Mouse (Mus musculus): ENCODE results near the gene Cmklr1. TPM values are rescaled to one million over a fixed set of nuclear protein-coding genes. Genes with fewer than 3 reads are reported as not detected.

The Cmklr1 gene
- total RNA-seq, 2 experiments from 2014 or later, result 3.6 to 4.1 TPM

DNA sequence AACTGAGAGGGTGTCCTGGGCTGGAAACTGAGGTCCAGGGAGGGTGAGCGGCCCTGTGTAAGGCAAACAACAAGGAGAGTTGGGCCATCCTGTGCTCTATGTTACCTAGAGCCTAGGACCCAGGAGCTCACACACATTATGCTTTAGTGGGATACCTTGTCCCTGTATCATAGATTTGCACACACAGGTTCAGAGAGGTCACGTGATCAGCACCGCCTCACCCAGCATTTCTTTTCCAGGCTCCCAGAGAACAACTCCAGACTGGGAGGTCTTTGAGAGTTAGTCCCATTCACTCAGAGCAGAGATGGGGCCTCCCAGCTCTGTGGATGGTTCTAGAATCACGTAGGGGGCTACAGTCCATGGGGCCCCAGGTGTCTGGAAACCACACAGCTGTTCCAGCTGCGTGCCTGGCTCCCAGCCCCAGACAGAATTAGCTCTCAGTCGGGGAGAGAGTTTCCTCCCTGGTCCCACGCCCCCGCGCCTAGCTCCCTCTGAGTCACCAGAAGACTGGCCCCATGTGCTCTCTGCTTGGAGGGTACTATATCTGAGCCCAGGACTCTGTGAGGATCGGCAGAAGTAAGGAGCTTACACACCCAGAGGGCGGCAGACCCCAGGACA, 22.3 kb downstream of the Cmklr1 start:
- DNase-seq (ENCODE audit: extremely low spot score in 1 of 2, low spot score in 2 of 2), result peak in 1 of 2 experiments; percentile 82
- intact Hi-C loops (cut with DNase I), result no loop called here

- intact Hi-C loops (cut with DNase I), result no loop called here
- no peak for DNase-seq (ENCODE audit: extremely low spot score in 1 of 2, low spot score in 2 of 2)
Measured at GRCm38 (mm10) chr5:113626991-113627390, 23.2 kb downstream of the Cmklr1 start.

DNA sequence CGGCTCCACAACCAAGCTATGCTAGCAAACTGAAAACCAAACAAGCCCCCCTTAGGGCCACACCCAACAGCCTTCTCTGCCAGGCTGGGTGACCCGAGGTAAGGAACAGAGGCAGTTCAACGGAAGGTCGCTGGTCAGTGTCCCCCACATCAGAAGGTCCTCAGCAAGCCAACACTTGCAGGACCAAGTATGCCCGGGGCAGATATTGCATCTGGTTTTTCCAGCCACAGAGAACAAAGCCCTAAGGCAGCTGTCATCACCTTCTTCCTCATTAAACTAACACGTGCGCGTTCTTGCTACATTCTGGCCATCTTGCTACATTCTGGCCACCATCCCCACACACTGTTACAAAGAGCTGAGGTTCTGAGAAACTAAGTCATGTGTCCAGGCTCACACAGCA, 23.9 kb downstream of the Cmklr1 start:
- no peak for DNase-seq (ENCODE audit: extremely low spot score in 1 of 2, low spot score in 2 of 2)
- intact Hi-C loops (cut with DNase I), result no loop called here

- intact Hi-C loops (cut with DNase I), result no loop called here
Measured at GRCm38 (mm10) chr5:113625068-113625467, 25.2 kb downstream of the Cmklr1 start.

GRCm38 (mm10) chr5:113623052-113623451, 27.2 kb downstream of the Cmklr1 start:
- intact Hi-C loops (cut with DNase I), result no loop called here
- DNase-seq (ENCODE audit: extremely low spot score in 1 of 2, low spot score in 2 of 2), result no peak

More at GRCm38 (mm10) chr5:113625068-113625467, 25.2 kb downstream of the Cmklr1 start:
- no peak for DNase-seq (ENCODE audit: extremely low spot score in 1 of 2, low spot score in 2 of 2)

DNA sequence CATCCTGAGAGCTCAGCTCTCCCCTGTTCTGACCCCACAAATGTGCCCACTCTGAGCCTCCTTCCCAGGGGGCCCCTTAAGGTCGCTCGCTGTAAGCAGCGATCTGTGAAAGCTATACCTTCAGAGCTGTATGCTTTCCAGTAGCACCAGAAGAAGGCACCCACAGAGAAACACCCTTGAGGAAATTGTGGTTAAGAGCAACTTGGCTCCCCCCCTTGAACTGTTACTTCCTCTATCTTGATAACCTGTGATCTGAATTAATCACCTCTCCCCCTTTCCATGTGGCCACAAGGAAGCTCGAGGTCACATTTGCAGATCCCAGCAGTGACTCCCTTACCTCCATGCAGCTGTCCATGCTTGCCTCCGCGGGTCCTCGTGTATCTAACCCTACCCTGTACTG, 29.2 kb downstream of the Cmklr1 start:
- DNase-seq (ENCODE audit: extremely low spot score in 1 of 2, low spot score in 2 of 2), result no peak
- intact Hi-C loops (cut with DNase I), result no loop called here

GRCm38 (mm10) chr5:113620130-113620716, 30.0 kb downstream of the Cmklr1 start:
- intact Hi-C loops (cut with DNase I), result no loop called here
- DNase-seq (ENCODE audit: extremely low spot score in 1 of 2, low spot score in 2 of 2), result no peak

DNA sequence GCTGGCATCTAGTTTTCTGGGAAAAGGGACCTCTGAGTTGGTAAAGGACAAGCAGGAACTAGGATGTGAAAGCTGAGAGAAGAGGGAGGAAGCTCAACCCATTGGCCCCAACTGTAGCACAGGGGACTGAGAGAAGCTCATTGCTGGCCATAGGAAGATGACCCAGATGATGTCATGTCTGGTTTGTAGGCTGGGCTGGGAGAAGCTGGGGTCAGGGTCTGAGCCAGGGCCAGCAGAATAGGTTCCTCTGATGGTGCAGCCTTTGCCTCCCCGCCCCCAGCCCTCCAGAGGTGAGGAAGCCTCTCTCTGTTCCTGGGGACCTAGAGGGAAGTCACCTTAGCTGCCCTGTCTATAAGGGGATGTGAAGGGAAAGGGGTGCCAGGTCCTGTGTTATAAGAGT, 31.1 kb downstream of the Cmklr1 start:
- no peak for DNase-seq (ENCODE audit: extremely low spot score in 1 of 2, low spot score in 2 of 2)
- intact Hi-C loops (cut with DNase I), result no loop called here

GRCm38 (mm10) chr5:113618716-113619115, 31.5 kb downstream of the Cmklr1 start:
- intact Hi-C loops (cut with DNase I), result no loop called here

GRCm38 (mm10) chr5:113611771-113612233, 38.4 kb downstream of the Cmklr1 start:
- intact Hi-C loops (cut with DNase I), result no loop called here
- no peak for DNase-seq (ENCODE audit: extremely low spot score in 1 of 2, low spot score in 2 of 2)

More at GRCm38 (mm10) chr5:113618716-113619115, 31.5 kb downstream of the Cmklr1 start:
- DNase-seq (ENCODE audit: extremely low spot score in 1 of 2, low spot score in 2 of 2), result no peak

DNA sequence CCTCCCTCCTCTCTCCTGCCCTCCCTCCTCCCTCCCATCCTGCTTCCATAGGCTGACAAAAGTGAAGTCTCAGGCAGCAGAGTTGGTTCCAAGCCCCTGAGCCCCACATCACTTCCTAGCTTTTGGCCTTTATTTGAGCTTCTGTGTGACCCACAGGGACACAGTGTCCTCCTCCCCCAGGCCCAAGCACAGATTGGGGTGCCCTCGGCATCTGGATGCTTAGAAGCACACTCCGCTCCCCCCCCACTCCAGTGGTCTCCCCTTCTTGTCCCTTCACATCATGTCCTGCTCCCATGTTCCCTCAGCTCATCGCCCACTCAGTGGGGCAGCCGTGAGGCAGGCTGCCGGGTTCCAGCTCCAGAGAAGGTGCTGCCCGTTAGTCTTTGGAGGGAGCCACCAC, 39.1 kb downstream of the Cmklr1 start:
- intact Hi-C loops (cut with DNase I), result no loop called here
- DNase-seq (ENCODE audit: extremely low spot score in 1 of 2, low spot score in 2 of 2), result no peak

DNA sequence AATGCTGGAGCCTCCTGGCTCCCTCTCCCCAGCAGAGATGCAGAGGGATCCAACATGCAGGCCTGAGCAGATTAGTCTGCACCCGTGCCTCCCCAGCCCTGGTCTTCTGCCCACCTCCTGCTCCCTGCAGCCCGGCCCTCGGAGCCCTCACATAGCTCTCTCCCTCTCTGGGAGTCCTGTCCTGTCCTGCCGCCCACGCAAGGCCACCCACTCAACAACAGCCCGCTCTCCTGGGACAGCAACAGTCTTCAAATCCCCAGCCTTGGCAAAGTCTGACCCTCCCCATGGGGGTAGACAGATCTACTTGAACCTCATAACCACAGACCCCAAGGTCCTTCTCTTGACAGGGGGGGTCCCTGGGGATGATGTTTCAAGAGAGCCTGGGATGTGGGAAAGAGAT, 39.7 kb downstream of the Cmklr1 start:
- no peak for DNase-seq (ENCODE audit: extremely low spot score in 1 of 2, low spot score in 2 of 2)
- intact Hi-C loops (cut with DNase I), result no loop called here

GRCm38 (mm10) chr5:113609891-113610290, 40.3 kb downstream of the Cmklr1 start:
- intact Hi-C loops (cut with DNase I), result no loop called here

DNA sequence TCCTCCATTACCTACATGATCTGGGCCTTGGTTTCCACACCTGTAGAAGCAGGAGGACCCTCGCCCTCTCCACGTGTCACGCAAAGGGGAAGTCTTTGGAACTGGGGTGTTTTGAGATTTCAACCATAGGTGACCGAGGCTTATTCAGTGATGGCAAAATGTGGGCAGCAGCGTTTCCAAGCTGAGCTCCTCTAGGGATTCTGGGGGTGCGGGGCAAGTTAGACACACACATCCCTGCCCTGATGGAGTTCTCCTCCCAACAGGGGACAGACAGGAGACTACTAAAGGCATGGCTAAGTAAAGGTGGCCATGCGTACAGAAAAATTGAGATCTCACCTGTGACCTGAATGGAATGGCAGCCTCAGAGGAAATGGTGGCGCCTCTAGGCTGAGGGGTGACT, 41.7 kb downstream of the Cmklr1 start:
- intact Hi-C loops (cut with DNase I), result no loop called here
- no peak for DNase-seq (ENCODE audit: extremely low spot score in 1 of 2, low spot score in 2 of 2)

More at GRCm38 (mm10) chr5:113609891-113610290, 40.3 kb downstream of the Cmklr1 start:
- DNase-seq (ENCODE audit: extremely low spot score in 1 of 2, low spot score in 2 of 2), result no peak

DNA sequence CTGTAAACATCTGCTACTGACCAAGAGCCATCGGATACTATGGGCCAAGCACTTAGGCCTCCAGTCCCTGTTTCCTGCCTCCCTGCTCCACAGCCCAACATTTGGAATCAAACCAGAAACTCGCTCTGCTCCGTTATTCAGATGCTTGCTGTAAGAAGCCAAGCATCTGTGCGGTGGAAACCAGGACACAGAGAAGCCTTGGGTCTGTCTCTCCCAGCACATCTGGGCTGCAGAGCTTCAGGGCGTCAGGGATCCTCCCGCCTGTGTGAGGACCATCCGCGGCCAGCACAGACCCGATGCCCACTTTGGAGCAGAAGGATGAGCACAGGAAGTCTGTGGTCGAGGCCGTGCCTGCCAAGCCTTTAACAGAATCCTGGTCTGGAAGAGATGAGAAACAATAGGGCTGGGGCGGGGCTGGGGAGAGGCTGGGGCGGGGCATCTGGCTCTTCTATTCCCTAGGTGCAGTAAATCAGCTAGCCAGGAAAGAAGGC, 42.2 kb downstream of the Cmklr1 start:
- intact Hi-C loops (cut with DNase I), result no loop called here
- DNase-seq (ENCODE audit: extremely low spot score in 1 of 2, low spot score in 2 of 2), result no peak

DNA sequence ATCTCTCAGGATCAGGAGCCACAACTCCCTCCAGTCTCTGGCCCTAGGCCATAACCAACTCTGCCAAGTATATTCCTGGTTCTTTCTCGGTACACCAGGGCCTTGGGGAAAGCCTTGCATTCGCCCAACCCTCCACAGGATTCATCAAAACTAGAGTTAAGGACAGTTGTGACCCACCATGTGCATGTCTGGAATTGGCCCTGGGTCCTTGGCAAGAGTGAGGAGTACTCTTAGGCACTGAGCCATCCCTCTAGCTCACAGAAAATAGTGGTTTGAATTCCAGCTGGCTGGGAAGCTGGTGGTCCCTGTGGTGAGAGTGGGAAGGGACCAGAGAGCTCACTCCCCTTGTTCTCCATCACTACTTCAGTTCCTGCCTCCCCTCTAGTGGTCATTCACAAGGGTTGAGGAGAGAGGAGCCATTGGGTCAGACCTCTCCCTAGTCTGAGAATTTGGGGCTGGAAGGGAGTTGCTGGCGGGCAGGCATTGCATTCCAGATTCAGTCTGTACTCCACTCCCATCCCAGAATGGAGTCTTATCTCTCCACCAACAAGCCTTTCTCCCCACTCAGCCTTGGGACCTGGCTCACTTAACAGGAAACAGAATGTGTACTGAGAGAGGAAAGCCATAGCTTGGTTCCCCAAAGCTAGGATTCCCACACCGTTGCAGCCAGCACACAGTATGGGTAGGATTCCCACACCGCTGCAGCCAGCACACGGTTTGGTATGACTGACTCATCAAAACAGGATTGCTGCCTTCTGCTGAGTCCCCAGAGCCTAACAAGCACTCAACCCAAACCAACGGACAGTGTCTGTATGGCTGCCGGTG, 43.1 kb downstream of the Cmklr1 start:
- intact Hi-C loops (cut with DNase I), result no loop called here
- DNase-seq (ENCODE audit: extremely low spot score in 1 of 2, low spot score in 2 of 2), result no peak

- DNase-seq (ENCODE audit: extremely low spot score in 1 of 2, low spot score in 2 of 2), result no peak
- intact Hi-C loops (cut with DNase I), result no loop called here
Measured at GRCm38 (mm10) chr5:113606121-113606520, 44.1 kb downstream of the Cmklr1 start.

- DNase-seq (ENCODE audit: extremely low spot score in 1 of 2, low spot score in 2 of 2), result no peak
- intact Hi-C loops (cut with DNase I), result no loop called here
Measured at GRCm38 (mm10) chr5:113604758-113605157, 45.5 kb downstream of the Cmklr1 start.

GRCm38 (mm10) chr5:113603471-113603870, 46.8 kb downstream of the Cmklr1 start:
- intact Hi-C loops (cut with DNase I), result no loop called here
- DNase-seq (ENCODE audit: extremely low spot score in 1 of 2, low spot score in 2 of 2), result no peak

- intact Hi-C loops (cut with DNase I), result no loop called here
- DNase-seq (ENCODE audit: extremely low spot score in 1 of 2, low spot score in 2 of 2), result no peak
Measured at GRCm38 (mm10) chr5:113600803-113601202, 49.4 kb downstream of the Cmklr1 start.
